Mouse (Mus musculus) left cerebral cortex, postnatal 36 days (tissue): ENCODE results near the gene A930018P22Rik. TPM values are rescaled to one million over a fixed set of nuclear protein-coding genes. Genes with fewer than 3 reads are reported as not detected.
"Not testable (repeated sequence)": the region's sequence is repeated elsewhere in the genome, so short reads cannot be mapped to it uniquely, and the experiment has no call there.

Source experiments
- DNase-seq, 2 experiments: peaks; one replicate each; pipeline ENCODE4 v3.0.0; 2021 to 2022; ENCODE audit warnings: low spot score in 2 of 2, mixed read lengths in 1 of 2
- intact Hi-C: fragments of 180-260 bp; cut with DNase I; formaldehyde crosslinking; loops from one replicate; pipeline ENCODE4 v1.15.1; 2025
- total RNA-seq, 2 experiments: library from RNA; stranded (reverse); gene quantifications; 2 replicates each; pipeline ENCODE4 v1.2.3; 2021

Gene A930018P22Rik
- not detected for total RNA-seq

- DNase-seq = peak; percentile 82
- intact Hi-C loops = loop anchor here (10.0 kb wide), 1 partner anchor 328 kb away; the partner anchor contains the start of gene Caprin1
These were observed at the start of gene A930018P22Rik for GRCm38 (mm10) chr2:104122505-104123378. A930018P22Rik (plus strand) TSS chr2:104122769.

GRCm38 (mm10) chr2:104078285-104078684 lies 44.3 kb upstream of the A930018P22Rik start:
- DNase-seq, intact Hi-C loops: not testable (repeated sequence)

- DNase-seq, intact Hi-C loops: not testable (repeated sequence)
These were observed 41.0 kb upstream of the A930018P22Rik start for GRCm38 (mm10) chr2:104081436-104082050.

- DNase-seq = no peak
- intact Hi-C loops = no loop called here
These were observed 40.1 kb upstream of the A930018P22Rik start for GRCm38 (mm10) chr2:104082474-104082873.

- DNase-seq, intact Hi-C loops: not testable (repeated sequence)
These were observed 38.5 kb upstream of the A930018P22Rik start for GRCm38 (mm10) chr2:104084027-104084426.

GRCm38 (mm10) chr2:104087562-104087961 lies 35.0 kb upstream of the A930018P22Rik start:
- DNase-seq, intact Hi-C loops: not testable (repeated sequence)

- DNase-seq = no peak
- intact Hi-C loops = no loop called here
These were observed 29.3 kb upstream of the A930018P22Rik start for GRCm38 (mm10) chr2:104093305-104093704.

GRCm38 (mm10) chr2:104095741-104096213 lies 26.8 kb upstream of the A930018P22Rik start, which contains the start of gene Cd59a:
Cd59a (plus strand) TSS chr2:104095801.
- intact Hi-C loops = loop anchor here (2.0 kb wide), 1 partner anchor 27 kb away; the partner anchor contains the start of genes Cd59b and Gm10799

GRCm38 (mm10) chr2:104096256-104096655 lies 26.3 kb upstream of the A930018P22Rik start:
- DNase-seq = no peak
- intact Hi-C loops = no loop called here

More at GRCm38 (mm10) chr2:104095741-104096213, 26.8 kb upstream of the A930018P22Rik start, which contains the start of gene Cd59a:
- DNase-seq = peak; percentile 13 to 32

- intact Hi-C loops, DNase-seq: not testable (repeated sequence)
These were observed 25.8 kb upstream of the A930018P22Rik start for GRCm38 (mm10) chr2:104096796-104097195.

- DNase-seq, intact Hi-C loops: not testable (repeated sequence)
These were observed 25.2 kb upstream of the A930018P22Rik start for GRCm38 (mm10) chr2:104097396-104097795.

- intact Hi-C loops = no loop called here
- no peak for DNase-seq
These were observed 23.9 kb upstream of the A930018P22Rik start for GRCm38 (mm10) chr2:104098529-104099230.

GRCm38 (mm10) chr2:104099231-104099585 lies 23.4 kb upstream of the A930018P22Rik start:
- no peak for DNase-seq
- intact Hi-C loops = no loop called here

GRCm38 (mm10) chr2:104099946-104100345 lies 22.6 kb upstream of the A930018P22Rik start:
- intact Hi-C loops = no loop called here
- DNase-seq = no peak

- DNase-seq = no peak
- intact Hi-C loops = no loop called here
These were observed 17.8 kb upstream of the A930018P22Rik start for GRCm38 (mm10) chr2:104104800-104105199.

GRCm38 (mm10) chr2:104109021-104109420 lies 13.5 kb upstream of the A930018P22Rik start:
- intact Hi-C loops, DNase-seq: not testable (repeated sequence)

GRCm38 (mm10) chr2:104109528-104109927 lies 13.0 kb upstream of the A930018P22Rik start:
- intact Hi-C loops = no loop called here
- no peak for DNase-seq

- intact Hi-C loops = no loop called here
- DNase-seq = no peak
These were observed 12.5 kb upstream of the A930018P22Rik start for GRCm38 (mm10) chr2:104110031-104110430.

GRCm38 (mm10) chr2:104111170-104111797 lies 11.3 kb upstream of the A930018P22Rik start:
- DNase-seq, intact Hi-C loops: not testable (repeated sequence)
